Mouse (Mus musculus) layer of hippocampus, adult 2 months (tissue): ENCODE results near the gene Klhl41. TPM values are rescaled to one million over a fixed set of nuclear protein-coding genes. Genes with fewer than 3 reads are reported as not detected.
"Not testable (repeated sequence)": the region's sequence is repeated elsewhere in the genome, so short reads cannot be mapped to it uniquely, and the experiment has no call there.

Experiments
- DNase-seq, 2 experiments: peaks; one replicate each; pipeline ENCODE4 v3.0.0; 2022; ENCODE audit warnings: low spot score in 2 of 2
- H3K27ac ChIP-seq: fragments of 200-600 bp; 2 replicates; pipeline ENCODE4 v1.8.1; 2022
- H3K4me3 ChIP-seq: fragments of 200-600 bp; 2 replicates; pipeline ENCODE4 v1.8.1; 2022; ENCODE audit warnings: mild to moderate bottlenecking
- CTCF ChIP-seq: fragments of 200-600 bp; conservative IDR thresholded peaks from 2 replicates; pipeline ENCODE4 v1.8.1; 2022; ENCODE audit warnings: antibody characterized with exemption, mild to moderate bottlenecking, moderate library complexity
- long read RNA-seq, 2 experiments: library from polyadenylated mRNA; stranded (forward); transcript quantifications; one replicate each; pipeline ENCODE4 v2.0.0; 2021; ENCODE audit warnings: borderline mapping rate in 2 of 2
- total RNA-seq, 2 experiments: library from RNA; stranded (reverse); gene quantifications; 2 replicates each; pipeline ENCODE4 v1.2.3; 2021

Klhl41 gene
- under 1 TPM; 0.39 to 0.69 TPM for total RNA-seq
- long read RNA-seq, experiment 1, partial matches to known transcripts: 0 of 1 reads
- long read RNA-seq, experiment 1, other reads (novel, unspliced or antisense): 1 of 1 reads
- long read RNA-seq, experiment 2: 0 reads

DNA sequence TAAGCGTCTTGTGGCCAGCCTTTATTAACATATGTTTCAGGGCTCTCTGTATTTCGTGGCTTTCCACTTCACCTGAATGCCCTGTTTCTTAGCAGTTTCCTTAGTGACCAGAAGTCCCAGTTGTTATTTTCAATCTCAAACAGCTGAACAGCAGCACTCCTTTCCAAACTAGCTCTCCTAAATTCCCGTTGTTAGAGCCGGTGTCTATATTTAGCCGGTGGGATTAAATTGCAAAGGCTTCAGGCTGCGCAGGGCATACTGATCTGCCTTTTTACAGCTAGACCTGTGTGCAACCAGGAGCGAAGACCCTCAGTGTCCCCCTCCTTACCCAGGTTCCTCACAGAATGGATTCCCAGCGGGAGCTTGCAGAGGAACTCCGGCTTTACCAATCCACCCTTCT is at the start of gene Klhl41:
Klhl41 (plus strand) TSS at position 268 of the 400 bp plus-strand sequence.
- no peak within 1 kb of the TSS for H3K27ac ChIP-seq
- TF ChIP-seq CTCF: no peak
- no peak for DNase-seq
- no peak within 1 kb of the TSS for H3K4me3 ChIP-seq

DNA sequence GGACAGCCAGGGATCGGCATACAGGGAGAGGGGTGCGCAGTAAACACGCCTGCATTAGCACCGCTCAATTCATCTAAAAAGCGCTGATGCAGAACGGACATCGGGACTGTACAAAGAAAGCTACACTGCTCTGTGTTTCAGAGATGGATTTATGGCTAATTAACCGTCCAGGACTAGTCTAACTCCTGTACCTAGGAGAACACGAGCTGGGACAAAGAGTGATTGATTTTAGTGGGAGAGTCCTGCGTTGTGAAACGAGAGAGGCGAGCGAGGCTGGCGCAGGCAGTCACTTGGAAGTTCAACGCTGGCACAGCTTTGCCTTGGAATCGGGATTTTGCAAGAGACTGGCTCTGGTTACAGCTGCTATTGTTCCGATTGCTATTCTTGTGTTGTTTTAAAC is 40.7 kb upstream of the Klhl41 start:
- Histone ChIP-seq H3K27ac (no peak overlapping the region), H3K4me3 (no peak overlapping the region; the same call in 1 of the 2 replicates)
- no peak for TF ChIP-seq CTCF
- DNase-seq: no peak

DNA sequence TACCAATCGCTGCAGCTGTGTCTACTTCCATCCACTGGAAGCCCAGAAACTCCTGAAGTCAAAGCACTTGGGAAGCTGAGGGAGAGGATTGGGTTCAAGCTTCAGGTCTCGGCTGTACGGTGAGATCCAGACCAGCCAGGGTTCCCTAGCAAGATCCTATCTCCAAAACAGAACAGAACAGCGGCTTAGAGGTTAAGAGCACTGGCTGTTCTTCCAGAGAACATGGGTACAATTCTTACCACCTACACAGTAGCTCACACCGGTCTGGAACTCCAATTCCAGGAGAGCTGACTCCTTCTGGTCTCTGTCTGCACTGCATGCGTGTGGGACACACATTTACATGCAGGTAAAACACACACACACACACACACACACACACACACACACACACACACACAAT is 40.0 kb upstream of the Klhl41 start:
- Histone ChIP-seq H3K27ac (no peak overlapping the region), H3K4me3 (no peak overlapping the region)
- TF ChIP-seq CTCF: no peak
- DNase-seq: no peak

DNA sequence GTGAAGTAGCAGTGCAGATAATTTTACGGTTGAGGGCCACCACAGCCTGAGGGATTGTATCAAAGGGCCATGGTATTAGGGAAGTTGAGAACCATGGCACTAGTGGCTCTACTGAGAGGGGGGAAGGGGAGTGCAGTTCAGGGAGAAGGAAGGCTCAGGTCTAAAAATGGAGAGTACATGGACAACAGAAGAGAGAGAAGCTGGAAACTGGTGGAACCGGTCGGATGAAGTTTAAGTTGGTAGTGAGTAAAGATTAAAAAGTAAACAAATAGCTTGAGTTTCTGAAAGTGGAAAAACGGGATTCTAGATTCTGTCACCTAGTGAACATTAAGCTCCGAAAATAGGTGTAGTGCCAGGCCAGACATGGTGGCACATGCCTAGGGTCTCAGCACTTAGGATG is 39.1 kb upstream of the Klhl41 start:
- H3K4me3 ChIP-seq: no peak overlapping the region
- TF ChIP-seq CTCF: no peak
- no peak overlapping the region for H3K27ac ChIP-seq
- no peak for DNase-seq

DNA sequence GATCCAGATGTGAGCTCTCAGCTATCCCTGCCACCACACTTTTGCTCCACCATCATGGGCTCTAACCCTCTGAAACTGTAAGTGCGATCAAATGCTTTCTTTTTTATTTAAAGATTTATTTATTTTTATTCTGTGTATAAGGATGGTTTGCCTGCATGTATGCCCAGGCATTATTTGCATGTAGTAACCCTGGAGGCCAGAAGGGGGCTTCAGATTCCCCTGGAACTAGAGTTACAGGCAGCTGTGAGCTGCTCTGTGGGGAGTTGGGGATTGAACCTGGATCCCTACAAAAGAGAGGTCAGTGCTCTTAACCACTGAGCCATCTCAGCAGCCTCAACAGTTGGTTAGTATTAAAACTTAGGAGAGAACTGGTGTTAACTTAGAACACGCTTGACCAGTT is 38.5 kb upstream of the Klhl41 start:
- DNase-seq: no peak
- TF ChIP-seq CTCF: peak; percentile 67
- no peak overlapping the region for H3K27ac ChIP-seq
- H3K4me3 ChIP-seq: no peak overlapping the region

DNA sequence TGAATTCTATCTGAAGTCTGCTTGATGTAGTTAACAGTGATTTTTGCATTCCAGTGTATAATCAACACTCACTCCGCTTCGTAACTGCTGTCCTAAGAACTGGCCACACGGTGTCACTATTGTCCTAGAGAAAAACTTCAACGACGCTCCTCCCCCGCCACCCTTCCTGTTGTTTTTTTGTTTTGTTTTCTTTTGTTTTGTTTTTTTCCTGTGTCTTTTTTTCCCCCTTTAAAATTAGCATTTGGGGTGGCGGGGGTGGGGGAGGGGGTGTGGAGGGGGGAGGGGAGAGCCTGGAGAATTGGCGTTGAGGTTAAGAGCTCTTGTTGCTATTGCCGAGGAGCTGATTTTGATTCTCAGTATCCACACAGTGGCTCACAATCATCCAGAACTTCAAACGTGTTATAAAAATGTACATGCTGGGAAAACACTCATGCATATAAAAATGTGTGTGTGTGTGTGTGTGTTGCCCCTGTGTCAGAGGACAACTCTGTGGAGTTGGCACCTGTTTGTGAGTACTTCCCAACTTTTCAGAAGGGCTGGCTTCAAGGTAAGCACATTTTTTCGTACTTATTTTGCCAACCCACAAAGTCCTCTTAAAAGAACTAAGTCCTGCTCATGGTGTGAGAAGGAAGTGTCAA is 34.7 kb upstream of the Klhl41 start:
- peak; percentile 7 to 56 for DNase-seq
- H3K4me3 ChIP-seq: peak overlapping the region; percentile 38
- TF ChIP-seq CTCF: peak; percentile 85
- no peak overlapping the region for H3K27ac ChIP-seq

DNA sequence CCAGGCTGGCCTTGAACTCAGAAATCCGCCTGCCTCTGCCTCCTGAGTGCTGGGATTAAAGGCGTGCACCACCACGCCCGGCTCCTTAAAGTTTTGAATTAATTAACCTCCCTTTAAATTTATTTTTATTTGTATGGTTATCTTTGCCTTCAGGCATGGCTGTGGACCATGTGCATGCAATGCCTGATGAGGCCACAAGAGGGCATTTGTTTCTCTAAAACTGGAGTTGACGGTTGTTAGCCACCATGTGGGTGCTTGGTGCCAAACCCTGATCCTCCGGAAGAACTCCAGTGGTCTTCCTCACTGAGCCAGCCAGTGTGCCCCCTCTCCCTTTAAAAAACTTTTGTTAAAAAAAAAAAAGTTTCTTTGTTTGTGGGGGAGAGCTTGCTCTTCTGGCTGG is 34.1 kb upstream of the Klhl41 start:
- H3K27ac ChIP-seq: no peak overlapping the region
- no peak overlapping the region for H3K4me3 ChIP-seq
- DNase-seq: peak in 1 of 2 experiments; percentile 21
- TF ChIP-seq CTCF: peak; percentile 75

DNA sequence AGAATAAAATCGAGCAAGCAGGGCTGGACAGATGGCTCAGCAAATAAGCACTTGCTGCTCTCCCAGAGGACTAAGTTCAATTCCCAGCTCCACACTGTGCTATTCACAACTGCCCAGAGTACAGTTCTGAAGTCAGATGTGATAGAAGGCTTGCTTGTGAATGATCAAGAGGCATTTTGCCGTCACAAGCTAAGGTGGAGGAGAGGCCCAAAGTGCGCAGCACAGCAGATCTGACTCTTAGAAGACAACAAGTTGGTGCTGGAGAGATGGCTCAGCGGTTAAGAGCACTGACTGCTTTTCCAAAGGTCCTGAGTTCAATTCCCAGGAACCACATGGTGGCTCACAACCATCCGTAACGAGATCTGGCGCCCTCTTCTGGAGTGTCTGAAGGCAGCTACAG is 31.9 kb upstream of the Klhl41 start:
- DNase-seq, H3K4me3 ChIP-seq, H3K27ac ChIP-seq: not testable (repeated sequence)
- peak; percentile 33; the same call in 1 of the 2 replicates for TF ChIP-seq CTCF

DNA sequence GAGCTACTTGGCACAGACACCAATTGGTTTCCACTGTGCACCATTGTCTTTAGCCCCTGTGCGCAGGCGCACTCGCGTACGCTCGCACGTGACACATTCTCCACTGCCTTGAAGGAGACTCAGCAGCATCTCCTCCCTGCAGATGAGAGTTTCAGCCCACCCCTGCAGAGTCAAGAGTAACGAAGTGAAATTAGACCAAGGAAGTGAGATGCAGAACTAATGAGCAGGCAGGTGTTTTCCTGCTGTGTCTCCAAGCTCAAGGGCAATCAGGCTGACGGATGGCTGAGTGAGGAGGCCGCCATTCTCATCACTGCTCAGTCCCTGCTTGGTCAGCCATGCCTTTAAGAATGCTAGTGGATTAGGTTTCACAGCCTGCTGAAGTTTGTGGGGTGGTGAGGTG is 29.8 kb upstream of the Klhl41 start:
- TF ChIP-seq CTCF: no peak
- H3K27ac ChIP-seq: no peak overlapping the region
- DNase-seq: no peak
- no peak overlapping the region for H3K4me3 ChIP-seq

DNA sequence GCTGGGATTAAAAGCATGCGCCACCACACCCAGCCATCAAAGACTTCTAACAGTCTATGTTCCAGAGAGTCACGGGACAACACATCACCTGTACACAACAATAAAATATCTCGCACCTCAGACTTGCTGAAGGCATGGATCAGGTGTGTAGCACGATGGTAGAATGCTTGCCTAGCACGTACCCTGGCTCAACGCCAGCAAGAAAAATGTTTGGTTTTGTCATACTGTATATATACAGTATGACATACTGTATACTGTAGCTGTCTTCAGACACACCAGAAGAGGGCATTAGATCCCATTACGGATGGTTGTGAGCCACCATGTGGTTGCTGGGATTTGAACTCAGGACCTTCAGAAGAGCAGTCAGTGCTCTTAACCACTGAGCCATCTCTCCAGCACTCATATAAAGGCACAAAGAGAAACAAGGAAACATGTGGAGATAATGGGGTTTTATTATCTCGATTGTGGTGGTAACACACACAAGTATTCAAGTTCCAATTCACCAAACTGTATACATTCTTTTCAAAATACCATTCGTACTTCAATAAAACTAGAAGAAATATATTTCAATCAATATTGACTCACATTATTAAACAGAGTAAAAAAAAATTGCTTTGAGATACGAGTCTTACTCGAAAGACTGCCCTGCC is 24.8 kb upstream of the Klhl41 start:
- TF ChIP-seq CTCF: no peak
- H3K27ac ChIP-seq: no peak overlapping the region
- DNase-seq: no peak
- no peak overlapping the region for H3K4me3 ChIP-seq

DNA sequence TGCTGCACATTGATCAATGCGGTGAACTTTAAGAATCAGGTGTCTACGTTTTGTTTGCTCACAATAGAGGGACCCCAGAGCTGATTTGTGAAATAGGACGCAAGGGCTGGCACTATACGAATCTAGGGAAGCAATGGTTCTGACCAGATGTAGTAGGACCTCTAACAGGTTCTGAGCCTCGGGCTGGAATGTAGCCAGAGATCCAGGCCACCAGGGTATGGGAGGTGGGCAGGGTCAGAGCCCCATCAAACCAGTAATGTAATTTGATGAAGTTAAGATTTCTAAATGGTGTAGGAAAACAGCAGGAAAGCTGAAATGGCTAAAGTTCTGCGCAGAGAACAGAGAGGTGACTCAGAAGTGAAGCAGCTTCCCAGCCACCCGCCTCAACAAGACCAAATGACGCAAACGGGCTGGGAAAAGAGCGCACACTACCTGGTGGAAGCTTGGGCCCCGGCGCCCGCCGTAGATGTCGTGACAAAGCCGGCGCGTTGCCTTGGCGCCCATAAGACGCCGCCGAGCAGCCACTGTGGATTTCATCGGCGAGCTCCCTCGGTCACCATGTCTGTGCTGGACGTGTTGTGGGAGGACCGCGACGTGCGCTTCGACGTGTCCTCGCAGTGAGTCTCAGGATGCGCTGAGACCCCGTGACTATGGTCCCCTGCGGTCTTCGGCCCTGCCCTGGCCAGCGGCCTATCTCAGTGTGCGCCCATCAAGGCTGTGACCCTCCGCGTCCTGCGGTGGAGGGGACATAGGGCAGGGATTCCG is 23.0 kb upstream of the Klhl41 start, which contains the start of gene Bbs5:
Bbs5 (plus strand) TSS at position 446 of the 765 bp plus-strand sequence.
- H3K27ac ChIP-seq: peak within 1 kb of the TSS; percentile 83
- TF ChIP-seq CTCF: no peak
- DNase-seq: peak; percentile 94 to 95

DNA sequence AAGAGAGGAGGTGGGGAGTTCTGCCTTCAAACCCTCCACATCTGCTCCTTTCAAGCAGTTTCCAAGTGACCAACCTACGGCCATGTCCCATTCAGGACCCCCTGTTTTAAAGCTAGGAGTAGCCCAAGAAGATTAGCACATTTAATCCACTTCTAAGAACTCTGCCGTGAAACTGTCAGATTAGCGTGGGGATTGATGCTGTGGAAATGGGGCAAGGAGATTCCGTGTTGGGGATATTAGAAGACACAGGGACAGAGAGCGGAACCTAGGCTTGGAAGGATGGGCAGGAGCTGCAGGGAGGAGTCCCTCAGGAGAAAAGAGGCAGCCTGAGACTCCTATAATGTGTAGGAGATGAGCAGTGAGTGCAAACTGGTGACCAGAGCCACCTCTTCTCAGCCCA is 20.2 kb upstream of the Klhl41 start:
- no peak for TF ChIP-seq CTCF
- Histone ChIP-seq H3K27ac (no peak overlapping the region), H3K4me3 (no peak overlapping the region)
- no peak for DNase-seq

More for the DNA sequence above, 23.0 kb upstream of the Klhl41 start, which contains the start of gene Bbs5:
- peak within 1 kb of the TSS; percentile 84 for H3K4me3 ChIP-seq

DNA sequence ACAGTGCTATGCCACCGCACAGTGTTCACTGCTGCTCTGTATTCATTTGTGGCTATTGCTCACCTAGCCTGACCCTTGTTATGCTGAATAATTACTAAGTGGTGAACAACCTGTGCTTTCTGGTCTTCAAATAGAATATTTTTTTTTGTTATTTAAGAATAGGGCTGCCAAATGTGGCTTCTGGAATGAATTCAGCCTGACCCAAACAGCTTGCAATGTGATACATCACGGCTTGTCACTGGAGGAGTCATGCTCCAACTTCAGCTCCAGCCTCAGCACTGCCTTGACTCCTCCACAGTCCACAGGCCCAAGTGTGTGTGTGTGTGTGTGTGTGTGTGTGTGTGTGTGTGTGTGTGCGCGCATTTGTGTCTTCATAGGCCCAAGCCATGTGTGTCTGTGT is 10.6 kb upstream of the Klhl41 start:
- DNase-seq: no peak
- TF ChIP-seq CTCF: no peak
- Histone ChIP-seq H3K4me3 (no peak overlapping the region), H3K27ac (no peak overlapping the region)
